Mouse (Mus musculus) neutrophil, adult 5-6 weeks (primary cell): ENCODE results near the gene Olfr1443. TPM values are rescaled to one million over a fixed set of nuclear protein-coding genes. Genes with fewer than 3 reads are reported as not detected.
"Not testable (repeated sequence)": the region's sequence is repeated elsewhere in the genome, so short reads cannot be mapped to it uniquely, and the experiment has no call there.

Experiments used
- ATAC-seq: fragments of 151-379, 151-347 bp; 2 replicates; pipeline ENCODE4 v1.8.0; 2017; ENCODE audit warnings: mild to moderate bottlenecking, moderate TSS enrichment; ENCODE audit not compliant: insufficient number of reproducible peaks, poor library complexity, low FRiP score, severe bottlenecking; ENCODE audit errors: extremely low read depth
- total RNA-seq: library from RNA; stranded (forward); fragments of 200-1000 nt; gene quantifications from 2 replicates; pipeline ENCODE4 v1.2.3, GENCODE M21; 2017

The Olfr1443 gene
- total RNA-seq = not detected in 2 replicates

GRCm38 (mm10) chr19:12677812-12678211, at the start of gene Olfr1443:
Gene Olfr1443 (plus strand): TSS chr19:12678112.
- ATAC-seq = no peak

- ATAC-seq = no peak
These were observed 44.7 kb upstream of the Olfr1443 start, which contains the start of gene Glyat for GRCm38 (mm10) chr19:12633176-12633575. Gene Glyat (plus strand): TSS chr19:12633308.

DNA sequence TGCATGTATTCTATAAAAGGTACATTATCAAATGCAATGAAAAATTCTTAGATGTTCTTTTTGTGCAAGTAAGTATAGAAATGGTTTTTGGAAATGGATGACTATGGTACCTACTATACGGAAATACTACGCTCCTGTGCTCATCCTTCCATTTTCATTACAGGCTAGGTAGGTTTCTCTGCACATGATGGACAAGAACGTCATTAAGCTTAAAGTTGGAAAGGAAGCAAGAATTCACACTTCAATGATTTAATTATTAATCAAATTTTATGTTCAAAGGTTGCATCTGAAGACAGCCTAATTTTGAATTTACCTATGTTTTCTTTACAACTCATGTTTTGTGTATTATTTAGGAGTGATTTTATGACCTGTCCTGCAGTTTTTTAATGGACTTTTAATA, 43.7 kb upstream of the Olfr1443 start:
- no peak for ATAC-seq

- no peak for ATAC-seq
These were observed 42.9 kb upstream of the Olfr1443 start for GRCm38 (mm10) chr19:12634963-12635362.

DNA sequence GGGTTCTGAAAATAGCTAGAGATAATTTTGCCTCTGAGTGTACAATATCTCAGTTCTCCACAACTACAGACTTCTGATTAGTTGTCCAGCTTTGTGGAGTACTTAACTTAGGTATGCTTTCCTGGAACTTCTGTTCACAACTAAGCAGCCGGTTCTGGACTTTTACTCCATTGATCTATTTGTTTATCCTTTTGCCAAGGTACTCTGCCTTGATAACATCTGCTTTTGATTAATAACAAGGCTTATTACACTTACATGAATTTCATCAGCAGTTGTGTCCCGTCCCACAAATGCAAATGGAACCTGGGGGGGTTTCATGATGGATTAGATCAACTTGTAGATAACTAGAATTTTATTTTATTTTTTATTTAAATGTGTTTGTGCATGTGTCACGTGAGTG, 41.0 kb upstream of the Olfr1443 start:
- ATAC-seq = no peak

DNA sequence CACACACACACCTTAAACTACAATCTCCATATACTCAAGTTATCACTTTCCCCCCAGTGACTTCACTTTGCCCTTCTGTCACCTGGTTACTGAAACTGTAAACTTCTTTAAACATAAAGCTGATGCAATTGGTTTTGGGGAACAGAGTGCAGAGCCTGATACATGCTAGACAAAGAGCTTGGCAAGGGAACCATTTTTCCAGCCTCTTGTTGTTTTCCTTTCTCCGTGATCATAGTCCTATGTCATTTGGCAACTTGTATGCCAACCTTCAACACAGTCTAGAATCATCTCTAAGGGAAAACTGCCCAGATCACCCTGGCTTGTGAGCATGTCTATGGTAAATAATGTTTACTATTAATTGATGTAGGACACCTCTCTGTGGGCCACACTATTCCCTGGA, 39.9 kb upstream of the Olfr1443 start:
- no peak for ATAC-seq

- ATAC-seq = no peak
These were observed 28.4 kb upstream of the Olfr1443 start for GRCm38 (mm10) chr19:12649511-12649910.

GRCm38 (mm10) chr19:12666156-12666555, 11.8 kb upstream of the Olfr1443 start:
- no peak for ATAC-seq

DNA sequence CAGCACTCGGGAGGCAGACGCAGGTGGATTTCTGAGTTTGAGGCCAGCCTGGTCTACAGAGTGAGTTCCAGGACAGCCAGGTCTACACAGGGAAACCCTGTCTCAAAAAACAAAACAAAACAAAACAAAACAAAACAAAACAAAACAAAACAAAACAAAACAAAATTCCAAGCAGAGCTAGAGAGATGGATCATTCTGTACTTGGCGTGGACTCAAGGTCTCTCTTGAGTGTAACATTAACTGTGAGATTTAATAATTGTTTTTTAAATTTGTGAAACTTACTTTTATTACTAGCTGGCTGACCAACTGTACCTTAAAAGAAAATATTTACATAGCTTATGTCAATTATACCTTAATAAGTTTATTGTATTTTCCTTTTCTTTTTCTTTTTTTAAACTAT, 9.3 kb upstream of the Olfr1443 start:
- not testable (repeated sequence) for ATAC-seq

DNA sequence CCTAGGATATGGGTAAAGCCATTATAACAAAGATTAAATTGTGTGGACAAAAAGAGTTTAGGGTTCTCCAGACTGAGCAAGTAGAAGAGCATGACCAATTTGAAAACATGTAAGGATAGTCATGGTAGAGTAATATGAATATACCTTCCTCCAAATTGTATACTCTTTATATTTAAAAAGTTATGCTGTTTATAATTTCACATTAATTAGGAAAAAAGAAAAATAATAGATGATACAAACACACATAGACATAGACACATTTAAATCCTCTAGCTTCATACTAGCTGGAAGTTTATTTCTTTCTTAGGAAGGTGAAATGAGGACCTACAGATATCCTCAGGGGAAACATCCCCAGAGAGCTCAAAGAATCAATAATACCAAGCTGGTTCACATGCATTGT, 7.8 kb upstream of the Olfr1443 start, which contains the start of gene Olfr1442:
Olfr1442 (plus strand) TSS at position 301 of the 400 bp plus-strand sequence.
- ATAC-seq = no peak

DNA sequence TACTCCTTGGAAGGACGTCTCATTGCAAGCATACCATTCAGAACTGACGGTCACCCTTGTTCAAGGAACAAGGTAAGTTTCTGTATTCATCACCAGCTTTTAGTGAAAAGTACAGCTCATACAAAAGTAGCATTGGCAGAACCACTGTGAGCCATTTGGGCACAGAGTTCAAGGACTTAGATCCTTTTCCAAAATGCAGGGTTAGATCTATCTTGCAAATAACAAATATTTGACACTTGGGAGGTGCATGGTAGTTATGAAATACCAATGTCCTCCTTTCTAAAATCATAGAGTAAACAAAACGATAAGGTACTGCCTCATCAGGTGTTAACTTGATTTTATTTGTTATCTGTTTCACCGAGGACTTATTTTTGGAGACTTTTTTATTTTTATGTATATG, 6.9 kb upstream of the Olfr1443 start:
- ATAC-seq = no peak

- no peak for ATAC-seq
These were observed 6.7 kb downstream of the Olfr1443 start for GRCm38 (mm10) chr19:12684638-12685037.

DNA sequence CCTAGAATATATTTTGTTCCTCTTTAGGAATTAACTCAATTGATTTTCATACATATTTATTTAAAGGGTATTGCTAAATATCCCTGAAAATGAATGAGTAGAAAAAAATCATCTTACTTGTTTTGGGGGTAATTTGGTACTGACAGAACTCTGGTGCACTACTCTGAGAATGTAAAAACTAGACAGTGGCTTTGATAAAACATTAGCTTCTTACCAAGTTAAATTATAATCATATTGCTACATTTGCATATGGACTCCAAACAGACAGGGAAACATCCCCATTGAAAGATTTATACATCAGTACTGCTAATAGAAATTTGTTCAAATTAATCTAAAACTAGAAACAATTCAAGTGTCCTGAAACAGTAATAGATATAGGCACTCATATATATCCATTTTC, 7.3 kb downstream of the Olfr1443 start:
- ATAC-seq = no peak

DNA sequence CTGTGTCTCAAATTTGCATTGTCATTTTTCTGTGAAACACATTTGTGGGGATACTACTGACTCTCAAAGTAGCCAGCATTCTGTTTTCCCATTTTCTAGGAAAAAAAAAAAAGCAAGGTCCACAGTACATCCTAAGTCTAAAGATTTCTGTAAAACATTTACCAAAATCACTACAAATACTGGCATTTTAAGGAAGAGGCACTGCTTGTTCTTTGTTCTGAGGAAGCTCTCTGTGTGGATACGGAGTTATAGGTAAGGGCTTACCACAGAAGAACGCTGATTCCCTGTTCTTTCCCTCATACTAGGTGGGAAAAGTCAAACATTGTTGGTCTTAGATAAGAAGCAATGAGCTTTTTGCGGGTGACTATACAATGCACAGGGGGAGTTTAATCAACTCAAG, 17.7 kb downstream of the Olfr1443 start, which contains the start of gene Keg1:
Keg1 (plus strand) TSS at position 197 of the 400 bp plus-strand sequence.
- ATAC-seq = no peak

DNA sequence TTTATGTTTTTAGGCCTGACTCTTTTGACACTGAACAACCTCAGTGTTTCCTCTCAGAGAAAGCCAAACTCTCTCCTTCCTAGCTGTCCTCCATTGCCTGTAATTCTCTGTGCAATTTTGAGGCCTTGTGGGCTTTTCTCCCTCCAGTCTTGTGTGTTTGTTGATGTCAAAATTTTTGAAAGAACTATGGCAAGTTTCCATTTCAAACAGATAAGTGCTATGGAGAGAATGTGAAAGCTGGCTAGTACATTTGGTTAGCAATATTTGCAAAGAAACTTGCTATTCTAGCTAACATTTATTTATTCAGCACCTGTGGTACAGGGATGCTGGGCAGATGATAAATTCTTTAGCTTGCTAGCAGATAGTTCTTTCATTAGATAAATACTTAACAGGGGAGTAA, 18.3 kb downstream of the Olfr1443 start:
- ATAC-seq = no peak

DNA sequence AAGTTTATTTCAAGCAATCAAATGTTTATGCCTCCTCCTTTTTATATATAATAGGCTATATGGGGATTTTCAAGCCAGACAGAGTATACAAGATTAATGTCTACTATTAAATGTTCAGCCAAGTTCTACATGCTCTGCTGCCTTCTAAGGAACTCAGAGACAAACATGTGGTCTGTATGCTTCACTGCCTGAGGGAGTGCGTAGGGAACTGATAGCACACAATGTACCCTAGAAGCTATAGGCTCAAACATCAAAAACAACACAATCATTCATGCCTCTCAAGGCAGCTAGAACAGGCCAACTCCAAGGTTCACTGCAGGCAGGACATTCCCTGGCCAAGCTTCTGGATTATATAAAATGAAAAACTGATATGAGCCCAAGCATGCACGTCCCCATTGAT, 30.5 kb downstream of the Olfr1443 start:
- ATAC-seq = no peak

DNA sequence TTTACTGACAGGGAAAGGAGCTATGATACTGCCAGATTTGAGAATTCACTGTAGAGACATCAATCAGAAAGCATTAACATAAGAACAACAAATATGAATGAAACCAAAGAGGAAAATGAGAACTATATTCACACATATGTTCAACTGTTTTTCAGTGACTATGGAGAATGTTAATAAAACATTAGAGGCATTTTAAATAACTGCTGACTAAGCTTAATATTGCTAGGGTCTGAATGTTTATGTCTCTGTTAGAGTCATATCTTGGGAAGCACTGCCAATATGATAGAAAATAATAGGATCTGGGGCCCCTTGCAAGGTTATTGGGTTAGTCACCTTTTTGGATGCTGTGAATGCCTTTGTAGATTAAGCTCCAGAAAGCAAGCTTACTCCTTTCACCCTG, 31.1 kb downstream of the Olfr1443 start:
- ATAC-seq = no peak

DNA sequence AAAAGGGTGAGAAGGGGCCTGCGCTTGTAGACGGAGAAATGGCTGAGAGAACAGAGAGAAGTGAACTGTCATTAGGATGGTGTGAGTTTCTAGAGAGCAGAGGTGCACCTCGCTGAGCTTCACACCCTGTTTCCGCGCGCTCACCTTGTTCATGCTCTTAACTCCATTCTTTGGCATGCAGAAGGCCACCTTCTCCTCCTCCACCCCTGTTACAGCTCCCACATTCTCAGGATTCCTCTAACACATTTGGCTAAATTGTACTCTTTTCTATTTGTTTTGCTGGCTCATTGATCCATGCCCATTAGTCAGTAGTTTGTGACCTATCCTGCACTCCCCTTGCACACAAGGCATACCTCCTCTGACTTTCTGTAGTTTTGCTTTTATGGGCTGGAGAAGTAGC, 41.3 kb downstream of the Olfr1443 start:
- no peak for ATAC-seq

DNA sequence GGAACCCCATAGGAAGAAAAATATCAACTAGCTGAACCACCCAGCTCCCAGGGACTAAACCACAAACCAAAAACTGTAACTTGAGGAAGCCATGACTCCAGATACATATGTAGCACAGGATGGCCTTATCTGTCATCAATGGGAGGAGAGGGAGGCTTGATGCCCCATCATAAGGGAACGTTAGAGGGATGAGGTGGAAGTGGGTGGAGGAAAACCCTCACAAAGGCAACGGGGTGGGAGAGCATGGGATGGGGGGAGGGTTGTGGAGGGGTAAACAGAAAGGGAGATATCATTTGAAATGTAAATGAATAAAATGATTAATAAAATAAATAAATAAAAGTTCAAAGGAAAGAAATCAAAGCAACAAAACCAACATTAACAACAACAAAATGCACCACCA, 42.6 kb downstream of the Olfr1443 start:
- no peak for ATAC-seq

DNA sequence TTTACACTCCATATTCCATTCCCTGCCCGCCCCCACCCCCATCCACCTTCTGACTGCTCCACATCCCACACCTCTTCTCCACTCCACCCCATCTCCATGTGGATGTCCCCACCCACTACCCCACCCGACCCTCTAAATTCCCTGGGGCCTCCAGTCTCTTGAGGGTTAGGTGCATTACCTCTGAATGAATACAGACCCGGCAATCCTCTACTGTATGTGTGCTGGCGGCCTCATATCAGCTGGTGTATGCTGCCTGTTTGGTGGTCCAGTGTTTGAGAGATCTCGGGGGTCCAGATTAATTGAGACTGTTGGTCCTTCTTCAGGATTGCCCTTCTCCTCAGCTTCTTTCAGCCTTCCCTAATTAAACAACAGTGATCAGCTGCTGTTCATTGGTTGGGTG, 43.0 kb downstream of the Olfr1443 start:
- not testable (repeated sequence) for ATAC-seq

DNA sequence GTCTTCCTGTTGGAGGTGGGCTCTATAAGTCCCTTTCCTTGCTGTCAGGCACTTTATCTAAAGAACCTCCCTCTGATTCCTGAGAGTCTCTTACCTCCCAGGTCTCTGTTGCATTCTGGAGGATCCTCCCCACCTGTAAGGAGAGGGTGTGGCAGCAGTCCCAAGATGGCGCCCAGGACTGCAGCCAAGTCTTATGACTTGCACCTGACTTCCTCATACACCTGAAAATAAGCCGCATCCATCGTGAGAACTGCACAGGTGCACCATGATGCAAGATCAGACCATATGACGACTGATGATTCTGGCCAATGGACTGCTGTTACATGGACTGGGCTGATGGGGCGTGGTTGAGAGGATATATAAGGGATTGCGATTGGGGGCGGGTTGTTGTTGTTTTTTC, 43.7 kb downstream of the Olfr1443 start:
- ATAC-seq = not testable (repeated sequence)
